Mouse (Mus musculus) bone marrow, adult 2 months (tissue): ENCODE measurements around the gene Nod2.

Source experiments
- CTCF ChIP-seq: fragments of 200-500 bp; IDR thresholded peaks from 2 replicates; pipeline ENCODE4 v1.5.1; 2011; ENCODE audit warnings: low read length, control low read depth; ENCODE audit not compliant: control insufficient read depth, insufficient read depth
- POLR2A ChIP-seq: fragments of 200-500 bp; IDR thresholded peaks from 2 replicates; pipeline ENCODE4 v1.6.1; 2011; ENCODE audit warnings: low read depth, mild to moderate bottlenecking, control low read depth, low read length, borderline replicate concordance; ENCODE audit not compliant: control insufficient read depth

GRCm38 (mm10) chr8:88686906-88687235, 39.8 kb downstream of the Nod2 start:
- TF ChIP-seq CTCF, result no peak
- no peak for TF ChIP-seq POLR2A
